Mouse (Mus musculus): ENCODE measurements around the gene Fcrla. TPM values are rescaled to one million over a fixed set of nuclear protein-coding genes. Genes with fewer than 3 reads are reported as not detected.

The Fcrla gene
- not detected in 2 replicates for polyA plus RNA-seq (2021; fragmentation: Nextera tagmentation)
- long read RNA-seq, experiment 1 = 0 reads
- long read RNA-seq, experiment 2 = 0 reads

DNA sequence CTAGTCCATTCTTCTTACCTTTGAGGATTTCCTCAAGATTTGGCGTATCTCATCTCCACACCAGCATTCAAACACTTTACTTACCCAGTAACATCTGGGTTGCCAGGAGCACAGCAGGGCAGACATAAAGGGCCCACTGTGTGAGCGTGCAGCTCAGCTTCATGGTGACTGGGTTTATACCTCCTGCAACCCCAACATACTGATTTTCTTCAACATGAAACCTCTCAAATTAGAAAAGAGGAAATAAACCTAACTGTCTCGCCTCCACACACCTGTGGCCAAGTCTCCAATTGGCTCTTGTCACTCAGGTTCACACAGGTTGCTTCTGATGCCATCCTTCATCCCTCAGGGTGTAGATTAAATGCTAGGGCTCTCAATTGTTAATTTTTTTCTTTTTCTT is at the start of gene Fcrla:
Gene Fcrla, minus strand, starts transcription at position 206 of the 400 bp plus-strand sequence.

DNA sequence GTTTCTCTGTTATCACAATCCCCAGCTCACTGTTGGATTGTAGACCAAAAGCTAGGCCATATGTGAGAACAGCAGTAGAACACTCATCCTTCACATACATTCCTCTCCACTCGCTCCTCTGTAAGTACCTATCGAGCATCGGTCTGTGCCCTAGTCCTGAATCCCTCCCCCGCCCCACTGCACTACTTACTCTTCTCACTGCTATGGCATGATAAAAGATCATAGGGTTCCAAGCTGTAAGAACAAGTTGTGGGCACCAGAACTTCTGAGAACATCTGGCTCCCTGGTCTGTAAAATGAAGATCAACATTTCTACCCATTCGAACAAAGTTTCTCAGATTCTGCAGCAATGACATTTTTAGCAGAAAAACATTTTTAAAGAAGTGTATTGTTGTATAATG is 49.1 kb upstream of the Fcrla start, which contains the start of gene Fcgr2b:
Gene Fcgr2b, minus strand, starts transcription at position 101 of the 400 bp plus-strand sequence.

GRCm38 (mm10) chr1:170912891-170913615 is 14.3 kb downstream of the Fcrla start, which contains the start of gene Fcrlb:
Gene Fcrlb, minus strand, starts transcription at chr1:170912941.

GRCm38 (mm10) chr1:170884978-170885561 is 42.3 kb downstream of the Fcrla start, which contains the start of the genes Gm26620 and Dusp12:
Gene Gm26620, plus strand, starts transcription at chr1:170885065.
Gene Dusp12, minus strand, starts transcription at chr1:170885540.

DNA sequence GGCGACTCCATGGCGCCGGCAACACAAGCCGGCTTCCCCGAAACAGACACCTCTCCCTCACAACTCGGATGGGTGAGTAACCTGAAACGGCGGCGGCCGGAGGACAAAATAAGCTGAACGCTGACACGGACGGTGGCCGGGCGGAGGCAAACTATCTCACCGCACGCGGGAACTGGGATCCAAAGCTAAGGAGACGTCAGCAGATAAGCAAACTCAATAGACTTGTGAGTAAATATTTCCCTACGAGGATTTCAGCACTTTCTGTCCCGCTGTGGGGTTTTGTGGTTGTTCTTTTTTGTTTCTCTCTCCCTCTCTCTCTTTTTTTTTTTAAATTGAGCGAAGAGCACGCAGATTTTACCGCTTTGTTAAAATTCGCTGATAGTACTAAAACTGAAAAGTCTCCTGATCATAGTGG is 59.7 kb downstream of the Fcrla start, which contains the start of gene Atf6:
Gene Atf6, minus strand, starts transcription at position 81 of the 415 bp plus-strand sequence.

Other genes starting within 250 kb of the Fcrla start
- 7.2 and 8.8 TPM in 2 replicates for gene Atf6, start 59.8 kb downstream of the Fcrla start, polyA plus RNA-seq (2021; fragmentation: Nextera tagmentation)
- gene Gm26620, start 42.5 kb downstream of the Fcrla start, polyA plus RNA-seq (2021; fragmentation: Nextera tagmentation) = 0.53 and 0.65 TPM in 2 replicates
- 23.3 and 24.8 TPM in 2 replicates for gene Dusp12, start 42.0 kb downstream of the Fcrla start, polyA plus RNA-seq (2021; fragmentation: Nextera tagmentation)
- 0.48 and 0.70 TPM in 2 replicates for gene Fcrlb, start 14.6 kb downstream of the Fcrla start, polyA plus RNA-seq (2021; fragmentation: Nextera tagmentation)
- gene Fcgr2b, start 49.0 kb upstream of the Fcrla start, polyA plus RNA-seq (2021; fragmentation: Nextera tagmentation) = 6.2 TPM in 2 replicates
- gene Fcgr4, start 91.3 kb upstream of the Fcrla start, polyA plus RNA-seq (2021; fragmentation: Nextera tagmentation) = 0.23 and 0.25 TPM in 2 replicates
- 25.2 and 26.9 TPM in 2 replicates for gene Fcgr3, start 137.4 kb upstream of the Fcrla start, polyA plus RNA-seq (2021; fragmentation: Nextera tagmentation)
- 4.3 and 7.5 TPM in 2 replicates for gene Cfap126, start 186.3 kb upstream of the Fcrla start, polyA plus RNA-seq (2021; fragmentation: Nextera tagmentation)
- gene Sdhc, start 223.0 kb upstream of the Fcrla start, polyA plus RNA-seq (2021; fragmentation: Nextera tagmentation) = 67.1 and 75.0 TPM in 2 replicates
- not detected in 2 replicates for gene Mpz, start 223.1 kb upstream of the Fcrla start, polyA plus RNA-seq (2021; fragmentation: Nextera tagmentation)